Mouse (Mus musculus) ES-Bruce4 (cell line): ENCODE measurements around the gene Dbr1.

ENCODE experiments used
- CTCF ChIP-seq: IDR thresholded peaks from one replicate; pipeline ENCODE4 v1.8.1; 2011; ENCODE audit warnings: low read depth, low read length
- EP300 ChIP-seq: IDR thresholded peaks from 2 replicates; pipeline ENCODE4 v1.6.1; 2011; ENCODE audit warnings: low read depth, low read length; ENCODE audit not compliant: insufficient read depth
- POLR2A ChIP-seq: IDR thresholded peaks from one replicate; pipeline ENCODE4 v1.8.1; 2011; ENCODE audit warnings: low read length; ENCODE audit not compliant: insufficient read depth

DNA sequence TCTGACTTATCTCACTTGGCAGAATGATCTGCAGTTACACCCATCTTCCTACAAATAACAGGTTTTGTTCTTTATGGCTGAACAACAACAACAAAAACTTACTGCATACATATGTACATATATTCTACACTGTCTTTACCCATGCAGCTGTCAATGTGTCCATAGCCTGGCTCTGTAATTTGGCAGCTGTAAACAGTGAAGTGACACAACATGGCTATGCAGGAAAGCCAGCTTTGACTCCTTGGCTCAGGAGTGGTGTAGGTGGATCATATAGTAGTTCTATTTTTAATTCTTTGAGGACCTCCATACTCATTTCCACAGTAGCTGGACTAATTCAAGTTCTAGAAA, 16.1 kb upstream of the Dbr1 start:
- TF ChIP-seq CTCF (no peak), POLR2A (no peak), EP300 (no peak)
